Mouse (Mus musculus) neutrophil, adult 5-6 weeks (primary cell): ENCODE results near the gene Cfap97d2. TPM values are rescaled to one million over a fixed set of nuclear protein-coding genes. Genes with fewer than 3 reads are reported as not detected.
"Not testable (repeated sequence)": the region's sequence is repeated elsewhere in the genome, so short reads cannot be mapped to it uniquely, and the experiment has no call there.

ENCODE experiments used
- ATAC-seq: fragments of 151-379, 151-347 bp; 2 replicates; pipeline ENCODE4 v1.8.0; 2017; ENCODE audit warnings: mild to moderate bottlenecking, moderate TSS enrichment; ENCODE audit not compliant: insufficient number of reproducible peaks, poor library complexity, low FRiP score, severe bottlenecking; ENCODE audit errors: extremely low read depth
- total RNA-seq: library from RNA; stranded (forward); fragments of 200-1000 nt; gene quantifications from 2 replicates; pipeline ENCODE4 v1.2.3, GENCODE M21; 2017

The Cfap97d2 gene
- total RNA-seq, 1 experiment from 2014 or later: not detected

- ATAC-seq: no peak
These were observed 13.3 kb downstream of the Cfap97d2 start for GRCm38 (mm10) chr8:13718980-13719379.

DNA sequence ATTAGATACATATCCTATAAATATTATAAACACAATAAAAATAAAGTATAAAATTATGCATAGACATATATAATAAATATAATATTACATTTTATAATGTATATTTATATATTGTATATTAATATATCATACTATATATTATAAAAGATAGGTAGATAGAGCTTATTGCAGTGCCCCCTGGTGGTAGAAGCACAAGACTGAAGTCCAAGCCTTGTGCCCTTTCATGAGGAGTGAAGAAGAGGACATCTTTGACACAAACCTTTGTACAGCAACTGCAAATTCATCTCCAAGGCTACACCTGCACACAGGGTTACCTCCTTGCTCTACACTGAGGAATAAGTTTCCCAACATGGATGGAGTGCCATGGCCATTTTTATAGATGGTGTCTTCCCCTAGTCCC is 20.0 kb downstream of the Cfap97d2 start:
- ATAC-seq: peak; percentile 56; the same call in 1 of the 2 replicates

DNA sequence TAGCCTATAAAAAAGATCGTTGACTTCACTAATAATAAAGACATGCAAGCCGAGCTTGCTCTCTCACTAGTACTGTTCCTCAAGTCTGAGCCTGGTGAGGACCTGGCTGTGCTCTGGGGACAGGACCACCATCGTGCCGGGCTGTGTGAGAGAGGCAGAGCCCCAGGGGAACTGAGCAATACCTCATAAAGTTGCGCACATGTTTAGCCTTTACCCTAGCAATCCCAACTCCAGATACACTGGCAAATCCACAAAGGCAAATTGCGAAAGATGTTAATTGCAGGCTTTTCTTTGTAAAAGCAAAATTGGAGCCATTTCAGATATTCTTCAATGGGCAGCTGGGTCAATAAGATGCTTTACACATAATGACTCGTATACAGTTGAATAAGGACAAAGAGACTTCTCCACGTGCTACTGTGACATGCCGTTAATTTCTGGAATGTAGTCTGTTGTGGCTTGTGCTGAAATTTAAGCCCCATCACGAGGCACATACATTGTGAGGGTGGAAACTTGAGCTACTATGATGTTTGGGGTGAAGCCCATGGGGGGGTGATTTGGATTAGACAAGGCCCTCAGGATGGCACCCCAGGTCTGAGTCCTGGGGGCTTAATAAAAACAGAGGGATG is 21.9 kb downstream of the Cfap97d2 start:
- ATAC-seq: no peak

GRCm38 (mm10) chr8:13740323-13740770 is 34.7 kb downstream of the Cfap97d2 start:
- no peak for ATAC-seq

- no peak for ATAC-seq
These were observed 35.3 kb downstream of the Cfap97d2 start for GRCm38 (mm10) chr8:13740817-13741613.

- not testable (repeated sequence) for ATAC-seq
These were observed 40.5 kb downstream of the Cfap97d2 start for GRCm38 (mm10) chr8:13746212-13746611.

GRCm38 (mm10) chr8:13747626-13748025 is 41.9 kb downstream of the Cfap97d2 start:
- no peak for ATAC-seq

GRCm38 (mm10) chr8:13753680-13754079 is 48.0 kb downstream of the Cfap97d2 start:
- peak; percentile 71; the same call in 1 of the 2 replicates for ATAC-seq

- ATAC-seq: no peak
These were observed 50.8 kb downstream of the Cfap97d2 start for GRCm38 (mm10) chr8:13756480-13756879.

GRCm38 (mm10) chr8:13756982-13757804 is 51.5 kb downstream of the Cfap97d2 start, which contains the start of gene Cdc16:
Gene Cdc16 (plus strand): TSS chr8:13757676.
- ATAC-seq: peak; percentile 83

GRCm38 (mm10) chr8:13757805-13758727 is 52.4 kb downstream of the Cfap97d2 start:
- peak; percentile 21; the same call in 1 of the 2 replicates for ATAC-seq

GRCm38 (mm10) chr8:13769206-13769605 is 63.5 kb downstream of the Cfap97d2 start:
- ATAC-seq: no peak

- no peak for ATAC-seq
These were observed 74.8 kb downstream of the Cfap97d2 start for GRCm38 (mm10) chr8:13780536-13780935.

DNA sequence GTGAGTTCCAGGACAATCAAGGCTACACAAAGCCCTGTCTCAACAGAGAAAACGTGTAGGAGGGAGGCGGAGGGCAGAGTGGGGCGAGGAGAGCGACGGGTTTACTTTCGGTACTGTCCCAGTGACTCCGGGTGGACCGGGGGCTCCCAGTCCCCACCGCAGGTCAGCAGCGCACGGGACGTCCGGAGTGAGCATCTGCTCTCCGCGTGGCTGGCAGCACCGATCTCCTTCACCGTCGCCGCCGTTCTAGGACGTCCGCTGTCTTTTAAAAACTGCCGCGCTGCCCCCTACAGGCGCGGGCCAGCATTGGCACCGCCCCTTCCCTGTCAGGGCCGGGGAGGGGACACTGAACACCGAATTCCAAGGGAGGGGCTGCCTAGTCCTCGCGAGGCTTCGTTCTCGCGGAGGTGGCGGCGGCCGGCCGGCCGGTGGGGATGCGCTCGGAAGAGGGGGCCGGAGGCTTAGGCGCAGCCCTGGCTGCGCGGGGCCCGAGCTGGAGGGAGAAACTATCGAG is 79.6 kb downstream of the Cfap97d2 start, which contains the start of gene Upf3a:
TSS of gene Upf3a (plus strand) at position 366 of the 514 bp plus-strand sequence.
- ATAC-seq: peak; percentile 95

DNA sequence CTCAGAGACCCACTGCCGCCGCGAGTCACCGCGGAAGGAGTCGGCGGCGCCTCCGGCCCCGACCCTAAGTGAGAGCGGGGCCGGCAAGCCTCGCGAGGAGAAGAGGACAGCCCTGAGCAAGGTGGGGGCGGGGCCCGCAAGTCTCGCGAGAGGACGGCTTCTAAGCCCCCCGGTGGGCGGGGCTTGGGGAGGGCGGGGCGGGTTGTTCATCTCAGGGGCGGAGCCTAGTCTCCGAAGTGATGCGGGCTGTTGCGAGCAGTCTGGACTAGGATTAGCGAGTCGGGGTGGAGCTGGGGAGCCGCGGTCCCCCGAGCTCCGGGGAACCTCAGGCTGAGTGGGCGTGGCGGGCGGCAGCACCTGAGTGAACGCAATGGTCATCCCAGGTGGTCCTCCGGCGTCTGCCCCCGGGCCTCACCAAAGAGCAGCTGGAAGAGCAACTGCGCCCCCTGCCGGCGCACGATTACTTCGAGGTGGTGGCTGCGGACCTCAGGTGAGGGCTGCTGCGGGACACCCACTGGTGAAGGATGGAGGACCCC is 80.1 kb downstream of the Cfap97d2 start:
- peak; percentile 66 for ATAC-seq

DNA sequence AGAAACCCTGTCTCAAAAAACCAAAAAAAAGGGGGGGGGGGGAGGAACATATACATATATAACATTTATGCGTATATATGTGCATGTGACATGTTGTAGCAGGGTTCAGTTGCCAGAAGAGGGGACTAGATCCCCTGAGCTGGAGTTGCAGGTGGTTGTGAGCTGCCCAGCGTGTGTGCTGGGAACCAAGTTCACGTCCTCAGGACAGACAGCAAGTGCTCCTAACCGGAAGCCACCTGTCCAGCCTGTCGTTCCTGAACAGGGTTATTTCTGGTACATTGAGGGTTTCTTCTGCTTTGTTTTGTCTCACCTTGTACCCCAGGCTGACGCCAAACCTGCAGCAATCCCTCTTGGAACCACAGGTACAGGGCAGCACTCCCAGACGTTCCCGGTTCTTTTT is 83.9 kb downstream of the Cfap97d2 start:
- ATAC-seq: no peak
